Mouse (Mus musculus) forebrain, embryonic 16.5 days (tissue): ENCODE data around the gene Hhip. TPM values are rescaled to one million over a fixed set of nuclear protein-coding genes. Genes with fewer than 3 reads are reported as not detected.

ENCODE experiments used
- ATAC-seq: fragments of 200-750 bp; cut with Nextera tagmentation; 2 replicates; pipeline ENCODE4 v1.8.0; 2017; ENCODE audit warnings: mild to moderate bottlenecking, moderate library complexity
- H3K27ac ChIP-seq: fragments of 300-500 bp; sonication (generic); 2 replicates; pipeline ENCODE4 v1.5.1; 2014; ENCODE audit warnings: low read length, control low read depth
- H3K27me3 ChIP-seq: fragments of 300-500 bp; sonication (generic); replicated peaks from 2 replicates; pipeline ENCODE4 v1.6.1; 2014; ENCODE audit warnings: low read length; ENCODE audit not compliant: control insufficient read depth, insufficient read depth
- H3K36me3 ChIP-seq: fragments of 300-500 bp; sonication (generic); 2 replicates; pipeline ENCODE4 v1.6.1; 2014; ENCODE audit not compliant: control insufficient read depth, insufficient read depth
- H3K4me1 ChIP-seq: fragments of 300-500 bp; sonication (generic); replicated peaks from 2 replicates; pipeline ENCODE4 v1.6.1; 2014; ENCODE audit warnings: low read length; ENCODE audit not compliant: control insufficient read depth, insufficient read depth
- H3K4me2 ChIP-seq: fragments of 300-500 bp; sonication (generic); 2 replicates; pipeline ENCODE4 v1.6.1; 2014; ENCODE audit warnings: mild to moderate bottlenecking, low read length, control low read depth
- H3K4me3 ChIP-seq: fragments of 300-500 bp; sonication (generic); replicated peaks from 2 replicates; pipeline ENCODE4 v1.5.1; 2014; ENCODE audit warnings: mild to moderate bottlenecking, low read length, control low read depth
- H3K9ac ChIP-seq: fragments of 300-500 bp; sonication (generic); replicated peaks from 2 replicates; pipeline ENCODE4 v1.6.1; 2014; ENCODE audit warnings: low read depth, low read length, control low read depth
- H3K9me3 ChIP-seq: fragments of 300-500 bp; sonication (generic); 2 replicates; pipeline ENCODE4 v1.6.1; 2016; ENCODE audit warnings: low read length; ENCODE audit not compliant: control insufficient read depth
- WGBS: fragments of 180-500 bp; shearing (Covaris S2); extraction: QIAGEN DNeasy Blood & Tissue Kit; methylation state at CpG from one replicate; pipeline ENCODE4 v1.1.7; 2014; 5-methylcytosine and 5-hydroxymethylcytosine counted together
- polyA plus RNA-seq: library from polyadenylated mRNA; unstranded; fragments of >200 nt; fragmentation: Nextera tagmentation; extraction: Ambion mirVana; gene quantifications from 2 replicates; pipeline ENCODE4 v1.2.1, GENCODE M21; 2015

Hhip gene
- polyA plus RNA-seq, 1 experiment from 2014 or later = 1.1 TPM

DNA sequence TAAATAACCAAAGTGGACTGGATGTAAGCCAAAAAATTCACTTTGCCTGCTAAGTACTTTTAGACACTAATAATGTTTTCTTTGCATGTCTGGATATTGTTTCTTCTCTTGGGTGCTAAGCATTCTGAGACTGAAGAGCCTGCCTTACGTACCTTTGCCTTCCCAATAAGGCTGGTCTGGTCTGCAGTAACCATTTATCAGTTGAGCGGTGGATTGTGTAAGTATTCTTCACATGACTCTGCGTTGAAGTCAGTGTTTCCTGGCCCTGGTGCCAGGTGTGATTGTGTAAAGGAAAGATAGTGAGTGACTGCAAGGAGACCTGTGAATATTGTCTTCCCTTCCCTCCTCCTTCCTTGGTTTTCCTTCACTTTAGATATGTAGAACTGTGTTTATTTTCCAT, 107.4 kb downstream of the Hhip start:
- no peak overlapping the region for H3K4me2 ChIP-seq
- WGBS = 90% methylated on average over 3 of the region's 3 CpGs
- ATAC-seq = no peak
- H3K36me3 ChIP-seq = no peaks in the 10 kb centered on the region
- H3K9ac ChIP-seq = no peak overlapping the region
- H3K4me1 ChIP-seq = no peaks in the 10 kb centered on the region
- H3K27me3 ChIP-seq = no peaks in the 10 kb centered on the region
- no peak overlapping the region for H3K27ac ChIP-seq
- no peaks in the 10 kb centered on the region for H3K9me3 ChIP-seq
- no peak overlapping the region for H3K4me3 ChIP-seq

DNA sequence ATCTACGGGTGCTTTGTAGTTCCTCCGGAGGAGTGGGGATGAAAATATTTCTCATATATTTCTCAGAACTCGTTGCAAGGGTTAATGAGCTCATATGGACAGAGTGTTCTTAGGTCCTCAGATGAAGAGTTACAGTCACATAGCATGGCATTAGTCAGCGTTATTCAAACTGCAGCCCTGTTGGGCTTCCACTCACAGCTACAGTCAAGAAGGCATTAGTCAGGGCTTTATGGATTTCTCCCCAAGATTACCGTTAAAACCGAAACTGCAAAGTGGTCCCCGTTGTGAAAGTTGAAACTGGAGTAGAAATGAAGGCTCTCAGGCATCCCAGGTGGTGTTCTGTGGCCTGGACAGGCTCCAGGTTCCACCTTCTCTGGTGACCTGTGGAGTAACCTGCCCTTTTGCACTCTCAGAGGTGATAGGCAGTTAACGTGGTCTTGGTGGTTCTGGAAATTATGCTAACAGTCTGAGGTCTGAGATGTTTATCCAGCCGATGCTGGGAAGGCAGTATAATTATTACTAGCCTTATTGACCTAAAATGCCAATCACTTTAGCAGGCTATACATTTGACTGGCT, 112.2 kb downstream of the Hhip start:
- H3K36me3 ChIP-seq = no peaks in the 10 kb centered on the region
- no peak overlapping the region for H3K4me2 ChIP-seq
- H3K27me3 ChIP-seq = no peaks in the 10 kb centered on the region
- H3K4me3 ChIP-seq = no peak overlapping the region
- no peak overlapping the region for H3K27ac ChIP-seq
- no peak overlapping the region for H3K9ac ChIP-seq
- no peaks in the 10 kb centered on the region for H3K4me1 ChIP-seq
- no peak for ATAC-seq
- no peaks in the 10 kb centered on the region for H3K9me3 ChIP-seq
- whole genome bisulfite sequencing = 86% methylated on average over 9 of the region's 9 CpGs

DNA sequence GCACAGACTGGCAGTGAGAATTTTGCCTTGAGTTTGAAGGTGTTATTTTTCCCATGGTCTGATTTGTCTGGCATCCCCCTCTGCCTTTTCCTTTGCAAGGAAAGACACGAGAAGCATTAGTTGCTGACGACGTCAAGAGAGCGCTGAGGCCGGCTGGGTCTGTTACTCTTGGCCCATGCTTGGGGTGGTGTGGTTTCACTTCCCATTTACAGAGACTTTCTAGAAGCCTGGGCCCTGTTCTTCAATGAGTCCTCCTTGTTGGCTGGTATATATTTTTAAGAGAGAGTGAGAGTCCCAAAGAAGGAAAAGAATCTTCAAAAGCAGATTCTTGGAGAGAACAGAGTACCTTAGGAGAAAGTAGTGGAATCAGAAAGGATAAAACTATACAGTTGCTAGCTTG, 116.7 kb downstream of the Hhip start:
- Histone ChIP-seq H3K4me2 (no peak overlapping the region), H3K27ac (no peak overlapping the region), H3K9me3 (no peaks in the 10 kb centered on the region), H3K36me3 (no peaks in the 10 kb centered on the region), H3K4me3 (no peak overlapping the region), H3K4me1 (no peaks in the 10 kb centered on the region), H3K27me3 (no peaks in the 10 kb centered on the region), H3K9ac (no peak overlapping the region)
- no peak for ATAC-seq
- WGBS = 96% methylated on average over 5 of the region's 5 CpGs

DNA sequence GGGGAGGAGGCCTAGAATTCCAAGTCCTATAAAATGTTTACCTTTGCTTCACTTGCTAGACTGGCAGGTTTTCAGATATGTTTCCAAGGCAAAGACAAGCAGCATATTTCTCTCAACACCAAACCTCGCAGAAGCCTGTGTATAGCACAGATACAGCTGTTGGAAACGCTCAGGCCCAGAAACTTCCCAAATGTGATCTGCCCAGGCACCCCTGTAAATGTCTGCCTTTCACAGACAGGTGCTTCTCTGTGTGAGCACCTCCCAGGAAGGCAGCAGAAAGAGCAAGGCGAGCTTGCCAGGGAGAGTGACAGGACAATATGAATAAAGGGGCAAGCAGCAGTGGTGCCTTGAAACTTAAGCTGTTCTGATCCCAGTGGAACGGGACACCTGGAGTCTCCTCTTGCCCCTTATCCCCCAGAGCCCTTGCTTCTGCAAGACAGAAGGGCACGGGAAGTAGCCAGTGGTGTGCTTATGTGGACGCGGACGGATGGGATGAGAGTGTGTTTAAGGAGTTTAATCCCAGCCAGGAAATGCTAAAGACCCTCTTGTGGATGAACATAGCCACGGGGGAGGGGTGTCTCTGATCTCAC, 120.9 kb downstream of the Hhip start:
- Histone ChIP-seq H3K27me3 (no peaks in the 10 kb centered on the region), H3K36me3 (no peaks in the 10 kb centered on the region), H3K4me1 (no peaks in the 10 kb centered on the region), H3K9me3 (no peaks in the 10 kb centered on the region), H3K4me2 (no peak overlapping the region), H3K27ac (no peak overlapping the region), H3K9ac (no peak overlapping the region), H3K4me3 (no peak overlapping the region)
- ATAC-seq = no peak
- WGBS = 49% methylated on average over 9 of the region's 9 CpGs

DNA sequence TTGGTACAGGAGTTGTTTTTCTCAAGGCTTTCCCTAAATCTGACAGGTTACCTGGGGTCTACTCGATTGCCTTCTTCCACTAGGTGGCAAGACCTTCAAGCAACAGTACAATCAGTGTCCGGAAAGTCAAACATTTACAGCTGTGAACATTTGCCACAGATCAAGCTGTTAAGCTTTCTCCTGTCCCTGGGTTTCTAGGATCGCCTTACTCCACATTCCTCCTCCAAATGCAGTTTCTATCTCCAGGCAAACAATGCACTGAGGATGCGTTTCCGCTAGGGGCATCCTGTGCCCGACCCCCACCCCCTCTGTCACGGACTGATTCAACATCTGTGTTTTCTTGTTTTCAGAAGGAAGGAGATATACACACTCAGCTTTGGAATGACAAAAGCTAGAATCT, 122.0 kb downstream of the Hhip start:
- Histone ChIP-seq H3K27ac (no peak overlapping the region), H3K36me3 (no peaks in the 10 kb centered on the region), H3K4me1 (no peaks in the 10 kb centered on the region), H3K9me3 (no peaks in the 10 kb centered on the region), H3K4me2 (no peak overlapping the region), H3K4me3 (no peak overlapping the region), H3K9ac (no peak overlapping the region), H3K27me3 (no peaks in the 10 kb centered on the region)
- ATAC-seq = no peak
- 58% methylated on average over 7 of the region's 7 CpGs for WGBS

DNA sequence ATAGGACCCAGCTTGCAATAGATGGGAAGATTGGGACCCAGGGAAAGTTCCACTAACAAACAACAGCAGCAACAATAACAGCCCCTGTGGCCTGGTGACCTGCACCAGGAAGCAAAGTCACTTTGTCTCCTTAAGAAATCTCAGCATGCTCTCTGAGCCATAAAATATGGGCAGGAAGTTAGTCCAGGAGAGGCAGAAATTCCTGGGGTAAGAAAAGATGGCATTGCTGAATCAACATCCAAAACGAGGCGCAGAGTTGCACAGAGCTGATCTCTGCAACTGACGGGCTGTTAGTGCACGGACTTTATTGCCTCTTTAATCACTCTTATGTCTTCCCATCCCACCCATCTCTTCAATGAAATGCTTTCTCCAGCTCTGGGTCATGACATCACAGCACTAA, 128.6 kb downstream of the Hhip start:
- WGBS = 77% methylated on average over 4 of the region's 4 CpGs
- Histone ChIP-seq H3K4me2 (no peak overlapping the region), H3K4me1 (no peaks in the 10 kb centered on the region), H3K27me3 (no peaks in the 10 kb centered on the region), H3K27ac (no peak overlapping the region), H3K4me3 (no peak overlapping the region), H3K9ac (no peak overlapping the region), H3K36me3 (no peaks in the 10 kb centered on the region), H3K9me3 (no peaks in the 10 kb centered on the region)
- ATAC-seq = no peak

DNA sequence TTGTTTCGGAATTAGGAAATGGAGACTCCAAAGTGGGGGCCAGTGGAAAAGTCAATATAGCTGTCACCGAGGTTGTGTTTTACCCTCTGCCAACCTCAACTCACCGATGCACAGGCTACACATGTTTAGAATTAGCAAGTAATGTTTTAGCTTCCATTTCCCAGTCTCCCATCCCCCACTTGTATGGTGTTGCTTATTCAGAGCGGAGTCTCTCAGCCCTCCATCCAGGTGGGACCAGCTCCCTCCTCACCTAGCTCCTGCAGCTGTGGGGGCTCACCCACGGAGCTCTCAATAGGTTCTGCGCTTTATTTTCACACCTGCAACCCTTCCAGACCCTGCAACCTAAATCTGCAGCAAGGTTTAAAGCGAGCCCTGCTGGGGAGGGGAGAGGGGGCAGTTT, 140.6 kb downstream of the Hhip start:
- H3K9me3 ChIP-seq = no peaks in the 10 kb centered on the region
- H3K4me1 ChIP-seq = no peaks in the 10 kb centered on the region
- no peaks in the 10 kb centered on the region for H3K36me3 ChIP-seq
- no peak overlapping the region for H3K4me2 ChIP-seq
- no peak overlapping the region for H3K9ac ChIP-seq
- 78% methylated on average over 7 of the region's 7 CpGs for WGBS
- no peak overlapping the region for H3K27ac ChIP-seq
- ATAC-seq = no peak
- no peak overlapping the region for H3K4me3 ChIP-seq
- H3K27me3 ChIP-seq = no peaks in the 10 kb centered on the region
